In genomic region chr2:159708141-159708540, GRCm38 (mm10) we compare ENCODE assay signal across 19 mouse cellular contexts.
DNase-seq lines count a peak whose midpoint lies in the region; ATAC-seq and TF ChIP-seq lines count a peak whose summit lies in the region.
"Had no signal": no experiment of that assay in that cellular context is flagged by ENCODE, and none has a peak within 500 bp of the region (broad histone marks: within the 10 kb centered on the region; RNA-seq: fewer than 3 reads in every experiment).

No protein-coding gene starts in this region.

- H3K9ac ChIP-seq in heart, postnatal 0 days (replicated peaks; ENCODE audit: low read depth, low read length), result no peak overlapping the region
- no peak overlapping the region for H3K9ac ChIP-seq in midbrain, embryonic 16.5 days (ENCODE audit: low read depth, low read length)
- H3K9ac ChIP-seq: neural tube, embryonic 12.5 days had no signal

- intact Hi-C loops in gastrocnemius, adult 2 months (cut with DNase I), result no loop called here

- no peak for TF ChIP-seq EP300 in heart, postnatal 0 days (IDR thresholded peaks at IDR 0.05; ENCODE audit: low read depth)

- H3K4me2 ChIP-seq in heart, postnatal 0 days (ENCODE audit: low read depth, low read length), result no peak overlapping the region
- H3K4me2 ChIP-seq in midbrain, embryonic 16.5 days (ENCODE audit: low read length), result no peak overlapping the region
- H3K4me2 ChIP-seq: liver, embryonic 11.5 days; neural tube, embryonic 12.5 days had no signal

- H3K9me3 ChIP-seq in heart, postnatal 0 days (replicated peaks; ENCODE audit: control insufficient read depth, low read length), result no peaks in the 10 kb centered on the region
- no peaks in the 10 kb centered on the region for H3K9me3 ChIP-seq in midbrain, embryonic 16.5 days (replicated peaks; ENCODE audit: control insufficient read depth, low read length, poor library complexity, severe bottlenecking)
- H3K9me3 ChIP-seq: neural tube, embryonic 12.5 days had no signal

- no peaks in the 10 kb centered on the region for H3K4me1 ChIP-seq in heart, postnatal 0 days (ENCODE audit: control insufficient read depth, insufficient read depth)
- H3K4me1 ChIP-seq in midbrain, embryonic 16.5 days (ENCODE audit: control insufficient read depth, insufficient read depth, low read length), result no peaks in the 10 kb centered on the region
- H3K4me1 ChIP-seq: neural tube, embryonic 12.5 days had no signal

- no peaks in the 10 kb centered on the region for H3K27me3 ChIP-seq in heart, postnatal 0 days (ENCODE audit: control insufficient read depth, insufficient read depth, low read length)
- H3K27me3 ChIP-seq in midbrain, embryonic 16.5 days (ENCODE audit: control insufficient read depth, insufficient read depth, low read depth, low read length), result no peaks in the 10 kb centered on the region
- H3K27me3 ChIP-seq: neural tube, embryonic 12.5 days; Patski had no signal

- no peak overlapping the region; the same call in 1 of the 2 replicates for H3K27ac ChIP-seq in gastrocnemius, adult 2 months
- no peak overlapping the region for H3K27ac ChIP-seq in heart, postnatal 0 days (ENCODE audit: low read depth)
- H3K27ac ChIP-seq in midbrain, embryonic 16.5 days (ENCODE audit: low read length), result no peak overlapping the region
- H3K27ac ChIP-seq: neural tube, embryonic 12.5 days had no signal

- peak; percentile 28 for DNase-seq in kidney, postnatal 10 days
- DNase-seq in kidney, postnatal 36 days, result no peak
- peak; percentile 6 for DNase-seq in brain, adult 2 months (ENCODE audit: low read depth, low spot score)
- DNase-seq in gastrocnemius, adult 2 months, result peak; percentile 58
- DNase-seq in heart, postnatal 0 days (ENCODE audit: low spot score), result peak; percentile 9
- no peak for DNase-seq in layer of hippocampus, postnatal 25 days (ENCODE audit: extremely low spot score in 1 of 2, low spot score in 1 of 2)
- DNase-seq: cerebellum, postnatal 10 days; embryo, embryonic 11 days; kidney, adult 8-10 months; layer of hippocampus, postnatal 36 days; right cerebral cortex, postnatal 14 days; thymus, postnatal 4 days had no signal

- no peaks in the 10 kb centered on the region for H3K36me3 ChIP-seq in heart, postnatal 0 days (replicated peaks; ENCODE audit: control insufficient read depth, insufficient read depth, low read length)
- no peaks in the 10 kb centered on the region for H3K36me3 ChIP-seq in midbrain, embryonic 16.5 days (ENCODE audit: control insufficient read depth, insufficient read depth, low read length)
- H3K36me3 ChIP-seq: neural tube, embryonic 12.5 days had no signal

- H3K4me3 ChIP-seq in gastrocnemius, adult 2 months, result no peak overlapping the region
- H3K4me3 ChIP-seq in heart, postnatal 0 days (ENCODE audit: low read depth, low read length), result no peak overlapping the region
- no peak overlapping the region for H3K4me3 ChIP-seq in midbrain, embryonic 16.5 days (ENCODE audit: low read depth, low read length)
- H3K4me3 ChIP-seq: neural tube, embryonic 12.5 days had no signal

- ATAC-seq in heart, postnatal 0 days (ENCODE audit: insufficient read depth, low read depth), result no peak
- no peak for ATAC-seq in midbrain, embryonic 16.5 days
- ATAC-seq in cerebellum, adult (ENCODE audit: insufficient number of reproducible peaks, low FRiP score, low TSS enrichment), result no peak
- ATAC-seq: activated CD4-positive, CD25-positive, alpha-beta regulatory T cell, adult 4 months; forebrain, embryonic 14.5 days; Patski had no signal

- no peak for TF ChIP-seq CTCF in gastrocnemius, adult 2 months (IDR thresholded peaks at IDR 0.05)
- no peak for TF ChIP-seq CTCF in heart, postnatal 0 days (IDR thresholded peaks at IDR 0.05; ENCODE audit: low read depth)

- WGBS in heart, postnatal 0 days, result 69% methylated on average over 2 of the region's 2 CpGs
- 93% methylated on average over 2 of the region's 2 CpGs for WGBS in midbrain, embryonic 16.5 days

Comparison
In these comparisons a context has a peak if more than half of its experiments do, and no peak if none do; other contexts are left out.
1. DNase-seq: peak in kidney, postnatal 10 days (single experiment), brain, adult 2 months (single experiment), gastrocnemius, adult 2 months (single experiment) and heart, postnatal 0 days (single experiment); none in kidney, postnatal 36 days (0 of 2) and layer of hippocampus, postnatal 25 days (0 of 2).